Mouse (Mus musculus) E14TG2a.4 (cell line): ENCODE measurements around the gene Stap2.

Experiments used
- CTCF ChIP-seq: conservative IDR thresholded peaks from 2 replicates; pipeline ENCODE4 v1.5.1; 2014; ENCODE audit warnings: low read length
- NANOG ChIP-seq: IDR thresholded peaks from 2 replicates; pipeline ENCODE4 v1.6.1; 2014; ENCODE audit warnings: borderline replicate concordance, low read length, mixed read lengths
- POU5F1 ChIP-seq: IDR thresholded peaks from 2 replicates; pipeline ENCODE4 v1.6.1; 2014; ENCODE audit warnings: low read length, borderline replicate concordance

DNA sequence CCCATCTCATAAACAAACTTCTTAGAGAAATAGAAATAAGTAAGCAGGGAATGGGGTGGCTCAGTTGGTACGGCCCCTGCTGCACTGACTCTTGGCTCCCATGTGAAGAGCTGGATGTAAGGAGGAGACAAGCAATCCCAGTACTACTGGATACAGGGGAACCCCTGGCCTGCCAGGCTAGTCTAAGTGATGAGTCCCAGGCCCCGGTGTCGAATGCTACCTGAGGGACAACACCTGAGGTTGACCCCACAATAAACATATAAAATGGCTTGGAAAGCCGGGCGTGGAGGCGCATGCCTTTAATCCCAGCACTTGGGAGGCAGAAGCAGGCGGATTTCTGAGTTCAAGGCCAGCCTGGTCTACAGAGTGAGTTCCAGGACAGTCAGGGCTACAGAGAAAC, 26.0 kb upstream of the Stap2 start:
- TF ChIP-seq CTCF (no peak), POU5F1 (no peak), NANOG (no peak)
